In genomic region chr9:22806494-22806893, GRCm38 (mm10) we compare ENCODE assay signal across 14 mouse cellular contexts.
"Had no signal": no experiment of that assay in that cellular context is flagged by ENCODE, and none has a peak within 500 bp of the region (broad histone marks: within the 10 kb centered on the region; RNA-seq: fewer than 3 reads in every experiment).

No protein-coding gene starts in this region.

- H3K9ac ChIP-seq: midbrain, embryonic 12.5 days had no signal

- H3K9me3 ChIP-seq: limb, embryonic 10.5 days; midbrain, embryonic 12.5 days had no signal

- H3K4me3 ChIP-seq: limb, embryonic 10.5 days; midbrain, embryonic 12.5 days had no signal

- H3K27me3 ChIP-seq: midbrain, embryonic 12.5 days had no signal

- ATAC-seq: intestine, embryonic 16.5 days; lung, postnatal 0 days; midbrain, embryonic 16.5 days had no signal

- H3K27ac ChIP-seq: limb, embryonic 10.5 days; midbrain, embryonic 12.5 days; stomach, postnatal 0 days had no signal

- H3K4me2 ChIP-seq: midbrain, embryonic 12.5 days had no signal

- DNase-seq: kidney, adult 8-10 months; kidney, postnatal 25 days; layer of hippocampus, adult 9-11 months; layer of hippocampus, postnatal 36 days; lung, adult 2 months; lung, postnatal 36 days; right cerebral cortex, adult 18-20 months; right cerebral cortex, postnatal 25 days had no signal

- H3K36me3 ChIP-seq: limb, embryonic 10.5 days; midbrain, embryonic 12.5 days had no signal

- H3K4me1 ChIP-seq: limb, embryonic 10.5 days; midbrain, embryonic 12.5 days had no signal
